Mouse (Mus musculus) ovary, postnatal 10 days (tissue): ENCODE measurements at regions not wholly inside any gene's neighbourhood (a gene's known extent, or its start where the extent isn't known, plus 50 kb on each side); places are given as distances from the start of the nearest gene placed in this dataset.

Experiments
- DNase-seq: peaks from one replicate; pipeline ENCODE4 v3.0.0; 2022; ENCODE audit warnings: low spot score

DNA sequence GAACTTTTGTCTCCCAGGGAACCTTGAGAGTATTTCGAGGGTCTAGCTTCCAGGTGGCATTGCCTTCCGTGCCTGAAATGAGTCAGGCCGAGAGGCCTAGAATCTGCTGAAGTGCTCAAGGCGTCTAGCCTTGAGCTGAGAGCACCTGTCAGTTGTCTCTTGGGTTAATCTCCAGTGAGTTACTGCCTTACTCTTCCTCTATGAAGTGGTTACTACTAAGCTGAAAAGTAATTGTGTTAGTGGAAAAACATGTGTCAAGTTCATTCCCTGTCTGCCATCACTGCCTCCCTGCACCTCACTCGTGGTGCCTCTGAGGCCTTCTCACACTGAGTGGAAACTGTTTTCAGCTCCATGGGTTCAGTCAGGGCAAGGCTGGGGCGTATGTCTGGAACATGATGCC is 69.0 kb upstream of the Egln3 start:
- DNase-seq: no peak

DNA sequence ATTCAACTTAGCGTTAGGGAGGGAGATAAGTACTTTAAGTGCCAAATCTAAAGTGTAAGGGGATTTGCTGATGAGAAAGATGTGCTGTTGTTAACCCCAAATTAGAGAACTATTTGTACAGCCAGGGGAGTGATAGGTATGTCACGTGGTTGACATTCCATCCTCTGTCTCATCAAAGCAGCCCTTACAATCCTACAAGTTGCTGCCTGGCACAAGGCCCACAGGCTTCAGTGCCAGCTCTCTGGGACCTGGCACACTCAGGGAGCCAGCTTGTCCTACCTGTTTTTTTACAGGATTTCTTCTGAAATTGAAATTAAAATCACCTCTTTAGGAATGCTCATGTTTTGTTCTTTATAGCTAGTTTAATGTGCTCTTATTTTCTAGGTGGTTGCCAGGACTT is 68.6 kb upstream of the Egln3 start:
- no peak for DNase-seq

DNA sequence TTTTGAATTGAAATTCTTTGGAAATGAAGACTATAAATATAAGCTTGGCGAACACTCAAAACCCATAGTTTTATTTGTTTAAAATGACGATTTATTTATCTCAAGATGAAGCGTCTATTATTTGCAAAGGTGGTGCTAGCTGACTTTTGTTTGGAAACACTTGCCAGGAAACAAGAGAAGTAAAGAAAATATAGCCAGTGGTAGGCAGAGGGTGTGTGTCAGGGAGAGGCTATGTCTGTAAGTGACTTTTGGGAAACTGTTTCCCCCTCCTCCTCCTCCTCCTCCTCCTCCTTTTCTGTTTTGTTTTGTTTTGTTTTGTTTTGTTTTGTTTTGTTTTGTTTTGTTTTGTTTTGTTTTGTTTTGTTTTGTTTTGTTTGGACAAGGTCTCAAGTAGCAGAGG is 62.2 kb upstream of the Egln3 start:
- no peak for DNase-seq

DNA sequence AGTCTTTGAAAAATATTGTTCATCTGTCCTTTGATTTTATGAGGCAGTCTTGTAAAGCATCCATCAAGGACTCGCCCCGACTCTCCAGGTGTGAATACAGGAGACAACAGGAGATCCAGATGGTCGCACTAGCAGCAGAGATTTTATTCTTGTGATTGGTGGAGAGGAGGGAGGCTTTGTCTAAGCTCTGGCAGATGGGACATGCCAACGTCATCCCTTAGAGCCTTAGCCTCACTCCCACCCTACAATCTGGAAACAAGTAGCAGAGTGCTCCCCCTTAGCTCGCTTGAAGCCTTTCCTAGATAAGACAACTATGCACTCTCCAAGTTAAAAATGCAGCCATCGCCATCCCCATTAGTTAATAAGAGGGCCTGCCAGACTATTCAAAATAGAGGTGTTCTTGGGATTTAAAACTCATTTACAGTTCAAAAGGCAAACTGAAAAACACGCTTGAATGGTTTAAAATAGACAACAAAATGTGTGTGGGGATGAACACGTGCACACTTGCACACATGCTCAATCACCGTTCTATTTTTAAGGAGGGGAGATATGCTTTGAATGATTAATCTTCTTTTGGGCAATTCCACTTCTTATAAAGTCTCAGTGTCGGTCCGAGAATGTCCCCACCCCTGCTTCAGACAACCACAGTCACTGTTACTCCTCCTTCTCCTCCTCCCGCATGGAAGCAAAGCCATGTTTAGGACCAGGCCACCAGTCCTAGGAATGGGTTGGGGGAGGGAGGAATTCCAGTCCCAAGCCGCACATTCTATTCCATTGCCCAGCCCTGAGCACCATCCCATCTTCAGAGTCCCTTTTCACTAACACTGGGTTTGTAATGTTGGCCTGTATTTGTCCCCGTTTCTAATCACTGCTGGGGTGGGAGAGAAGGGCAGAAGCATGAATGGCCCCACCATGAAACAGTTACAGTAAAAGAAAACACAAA is 61.5 kb upstream of the Egln3 start:
- DNase-seq: no peak

DNA sequence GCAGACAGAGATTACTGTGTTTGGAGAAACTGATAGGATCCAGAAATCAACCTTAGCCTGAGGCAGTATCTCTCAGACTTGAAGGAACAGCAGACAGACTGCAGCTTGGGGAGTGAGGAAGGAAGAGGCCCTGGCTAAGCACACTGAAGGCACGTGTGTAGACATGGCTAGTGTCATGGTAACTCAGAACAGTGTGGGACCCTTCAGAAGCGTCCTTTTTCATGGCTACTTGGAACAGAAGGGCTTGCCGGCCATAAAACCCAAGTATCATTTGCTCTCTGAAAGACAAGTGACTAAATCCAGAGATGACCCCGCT is 60.7 kb upstream of the Egln3 start:
- DNase-seq: no peak

DNA sequence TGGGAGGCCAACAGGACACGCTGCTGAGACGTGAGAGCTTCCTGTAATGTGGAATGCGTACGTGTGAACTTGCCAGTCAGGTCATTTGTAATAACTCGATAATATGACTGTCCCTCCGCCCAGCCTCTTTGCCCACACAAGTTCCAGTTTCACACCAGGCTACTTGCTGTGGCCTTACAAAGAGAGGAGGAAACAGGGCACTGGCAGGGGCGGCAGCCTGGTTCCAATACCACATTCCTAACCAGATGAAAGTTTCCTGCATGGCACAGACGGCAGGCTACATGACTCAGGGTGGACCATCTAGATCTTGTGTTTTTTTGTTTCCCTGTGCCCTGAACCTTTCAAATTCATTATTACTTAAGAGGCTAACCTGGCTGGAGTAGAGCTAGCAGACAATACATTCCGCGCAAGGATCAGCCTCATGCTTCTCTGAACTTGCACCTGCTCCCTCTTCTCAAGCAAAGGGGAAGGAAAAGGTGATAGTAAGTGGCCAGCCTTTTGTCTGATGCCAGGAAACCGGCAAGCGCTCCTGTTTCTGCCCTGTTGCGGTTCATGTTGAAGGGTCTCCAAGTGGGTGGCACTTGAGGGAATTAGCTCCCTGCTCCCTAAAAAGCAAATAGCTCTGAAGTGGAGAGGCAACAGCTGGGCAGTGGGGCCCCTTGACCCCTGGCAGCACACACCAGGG is 60.2 kb upstream of the Egln3 start:
- DNase-seq: no peak

DNA sequence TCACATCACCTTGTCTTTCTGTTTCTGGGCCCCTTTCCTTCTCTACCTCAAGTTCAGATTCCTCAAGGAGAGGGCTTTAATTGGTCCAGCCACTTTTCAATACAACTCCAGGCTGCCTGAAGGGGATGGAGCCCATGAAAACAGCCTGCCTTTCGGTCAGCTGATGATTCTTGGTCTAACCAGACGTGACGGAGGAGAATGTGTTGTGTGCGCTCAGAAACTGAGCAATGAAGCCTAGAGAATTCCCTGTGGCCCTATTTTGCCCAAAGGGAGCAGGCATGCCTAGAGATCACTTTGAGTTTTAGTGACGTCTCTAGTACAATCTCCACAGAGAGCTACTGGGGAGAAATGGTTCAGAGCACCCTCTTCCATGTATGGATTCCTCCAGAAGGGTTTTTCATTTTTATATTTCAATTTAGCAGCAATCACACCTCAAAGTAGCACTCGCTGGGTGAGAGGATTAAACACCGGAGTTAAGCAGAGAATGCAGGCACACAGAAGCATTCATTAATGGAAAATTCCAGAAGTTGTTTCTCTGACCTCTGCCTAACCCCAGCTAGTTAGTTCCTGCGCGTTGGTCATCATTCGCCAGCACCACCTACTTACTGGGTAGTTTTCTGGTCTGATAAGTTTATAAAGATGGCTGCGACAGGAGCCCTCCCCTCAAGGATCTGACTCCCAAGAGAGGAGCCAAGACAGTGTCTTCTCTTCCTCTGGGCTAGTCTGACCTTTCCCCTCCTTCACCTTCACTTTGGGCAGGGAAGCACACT is 58.8 kb upstream of the Egln3 start:
- DNase-seq: no peak

DNA sequence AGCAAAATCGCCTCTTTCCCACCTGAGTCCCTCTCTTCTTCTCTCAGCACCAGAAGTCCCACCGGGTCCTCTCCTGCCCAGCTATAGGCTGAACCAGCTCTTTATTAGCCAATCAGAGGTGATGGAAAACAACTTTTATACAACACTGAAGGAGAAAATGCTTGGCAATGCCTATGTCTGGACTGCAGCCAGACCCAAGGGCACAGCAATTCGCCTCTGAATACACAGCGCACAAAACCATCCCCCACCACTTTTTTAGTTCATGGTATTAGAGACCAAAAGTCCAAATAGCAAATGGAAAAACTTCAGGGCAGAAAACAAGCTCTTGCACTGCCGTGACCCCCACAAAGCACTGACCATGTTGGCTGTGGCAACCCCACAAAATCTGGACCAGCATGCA is 57.8 kb upstream of the Egln3 start:
- no peak for DNase-seq

DNA sequence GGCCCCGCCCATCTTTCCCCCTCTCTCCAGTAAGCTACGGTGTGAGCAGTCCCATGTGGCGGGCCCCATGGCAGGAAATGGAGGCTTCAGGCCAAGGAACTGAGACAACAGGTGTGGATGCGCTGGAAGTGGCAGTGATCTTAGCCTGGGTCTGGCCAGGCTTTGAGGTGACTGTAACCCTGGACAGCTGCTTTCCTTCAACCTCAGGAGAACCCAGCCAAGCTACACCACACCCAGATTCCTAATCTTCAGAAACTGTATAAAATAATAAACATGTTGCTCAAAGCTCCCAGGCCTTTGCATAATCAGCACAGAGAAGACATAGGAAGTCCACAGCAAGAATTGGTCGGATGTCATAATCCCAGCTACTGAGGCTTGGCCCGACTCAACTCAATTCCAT is 56.8 kb upstream of the Egln3 start:
- DNase-seq: no peak

DNA sequence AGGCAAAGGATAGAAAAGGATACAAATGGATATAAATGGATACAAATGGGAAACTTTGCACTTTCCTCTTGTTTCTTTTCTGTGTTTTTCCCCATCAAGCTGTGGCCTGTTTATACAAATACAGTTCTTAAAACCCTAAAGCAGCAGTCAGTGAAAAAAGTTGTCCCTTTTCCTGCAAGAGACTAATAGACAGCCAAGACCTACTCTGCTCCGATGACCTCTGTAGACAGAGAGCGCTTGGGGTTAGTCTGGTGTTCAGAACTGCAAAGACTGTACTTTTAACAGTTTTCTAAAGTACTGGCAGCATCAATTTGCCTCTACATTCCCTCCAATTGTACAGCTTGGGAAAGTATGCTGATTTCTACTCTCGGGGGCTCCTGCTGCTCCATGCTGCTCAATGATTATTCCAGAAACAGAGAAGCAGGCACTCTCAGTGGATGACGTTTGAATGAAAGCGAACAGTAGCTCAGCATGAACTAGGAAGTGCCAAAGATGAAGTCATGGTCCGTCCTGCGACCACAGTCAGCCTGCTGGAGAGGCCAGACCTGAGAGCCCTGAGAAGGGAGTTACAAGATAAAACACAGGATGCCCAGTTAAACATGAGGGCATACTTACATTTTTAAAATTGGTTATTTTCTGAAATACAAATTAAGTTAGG is 54.2 kb upstream of the Egln3 start:
- DNase-seq: no peak

DNA sequence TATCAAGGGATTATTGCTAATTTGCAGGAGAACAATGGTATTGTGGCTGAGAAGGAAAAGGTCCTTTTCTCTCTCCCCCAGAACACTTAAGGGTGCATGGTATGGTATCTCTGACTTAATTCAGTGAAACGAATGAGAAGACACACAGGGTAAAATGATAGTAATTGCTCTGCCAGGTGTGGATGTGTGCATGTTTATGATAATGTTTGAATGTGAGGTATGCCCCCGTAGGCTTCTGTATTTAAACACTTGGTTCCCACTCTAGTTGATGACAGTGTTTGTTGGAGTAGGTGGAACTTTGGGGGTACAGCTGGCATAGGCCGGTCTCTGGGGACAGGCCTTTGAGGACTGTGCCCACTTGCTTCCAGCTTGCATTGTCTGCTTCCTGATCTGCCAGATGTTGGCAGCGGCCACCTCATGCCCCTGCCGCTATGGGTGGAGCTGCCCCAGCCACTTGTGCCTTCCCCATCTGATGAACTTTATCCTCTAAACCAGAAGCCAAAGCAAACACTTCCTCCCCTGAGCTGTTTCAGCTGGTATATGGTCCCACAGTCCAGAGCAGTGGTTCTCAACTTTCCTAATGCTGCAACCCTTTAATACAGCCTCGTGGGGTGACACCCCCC is 53.0 kb upstream of the Egln3 start:
- no peak for DNase-seq
